Mouse (Mus musculus): ENCODE data around the gene H6pd. TPM values are rescaled to one million over a fixed set of nuclear protein-coding genes. Genes with fewer than 3 reads are reported as not detected.

The H6pd gene
- polyA plus RNA-seq, 1 experiment = 22.0 TPM

- Histone ChIP-seq H3K27ac (ENCODE audit: insufficient read depth, low read depth, low read length) (no peak overlapping the region), H3K27me3 (ENCODE audit: control insufficient read depth, insufficient read depth, low read length) (no peaks in the 10 kb centered on the region), H3K36me3 (ENCODE audit: control insufficient read depth, insufficient read depth, low read length) (no peaks in the 10 kb centered on the region), H3K4me3 (ENCODE audit: low read depth, low read length) (no peak overlapping the region), H3K4me1 (ENCODE audit: control insufficient read depth, insufficient read depth, insufficient read length, low read length) (peaks cover 15% of the 10 kb centered on the region)
- TF ChIP-seq POLR2A (IDR thresholded peaks at IDR 0.05; ENCODE audit: low read depth, low read length) (no peak), CTCF (IDR thresholded peaks at IDR 0.05; ENCODE audit: extremely low read depth, insufficient read length, insufficient replicate concordance, low read depth, low read length) (no peak)
- WGBS = 41% methylated on average over 6 of the region's 6 CpGs
These were observed 43.2 kb downstream of the H6pd start for GRCm38 (mm10) chr4:149965672-149966071.

GRCm38 (mm10) chr4:149965242-149965641 is 43.6 kb downstream of the H6pd start:
- TF ChIP-seq CTCF (IDR thresholded peaks at IDR 0.05; ENCODE audit: extremely low read depth, insufficient read length, insufficient replicate concordance, low read depth, low read length) (no peak), POLR2A (IDR thresholded peaks at IDR 0.05; ENCODE audit: low read depth, low read length) (no peak)
- Histone ChIP-seq H3K4me3 (ENCODE audit: low read depth, low read length) (no peak overlapping the region), H3K4me1 (ENCODE audit: control insufficient read depth, insufficient read depth, insufficient read length, low read length) (peaks cover 15% of the 10 kb centered on the region), H3K27me3 (ENCODE audit: control insufficient read depth, insufficient read depth, low read length) (no peaks in the 10 kb centered on the region), H3K27ac (ENCODE audit: insufficient read depth, low read depth, low read length) (peak overlapping the region; percentile 33; the same call in 1 of the 2 replicates), H3K36me3 (ENCODE audit: control insufficient read depth, insufficient read depth, low read length) (no peaks in the 10 kb centered on the region)
- 30% methylated on average over 6 of the region's 6 CpGs for WGBS

GRCm38 (mm10) chr4:149964770-149965169 is 44.1 kb downstream of the H6pd start:
- no peaks in the 10 kb centered on the region for H3K27me3 ChIP-seq (ENCODE audit: control insufficient read depth, insufficient read depth, low read length)
- H3K36me3 ChIP-seq (ENCODE audit: control insufficient read depth, insufficient read depth, low read length) = no peaks in the 10 kb centered on the region
- peaks cover 15% of the 10 kb centered on the region for H3K4me1 ChIP-seq (ENCODE audit: control insufficient read depth, insufficient read depth, insufficient read length, low read length)
- no peak overlapping the region for H3K4me3 ChIP-seq (ENCODE audit: low read depth, low read length)
- WGBS = 35% methylated on average over 3 of the region's 3 CpGs
- TF ChIP-seq CTCF (IDR thresholded peaks at IDR 0.05; ENCODE audit: extremely low read depth, insufficient read length, insufficient replicate concordance, low read depth, low read length) = no peak
- TF ChIP-seq POLR2A (IDR thresholded peaks at IDR 0.05; ENCODE audit: low read depth, low read length) = no peak
- peak overlapping the region; percentile 33; the same call in 1 of the 2 replicates for H3K27ac ChIP-seq (ENCODE audit: insufficient read depth, low read depth, low read length)

GRCm38 (mm10) chr4:149964285-149964684 is 44.5 kb downstream of the H6pd start:
- peaks cover 15% of the 10 kb centered on the region for H3K4me1 ChIP-seq (ENCODE audit: control insufficient read depth, insufficient read depth, insufficient read length, low read length)
- H3K36me3 ChIP-seq (ENCODE audit: control insufficient read depth, insufficient read depth, low read length) = no peaks in the 10 kb centered on the region
- no peak overlapping the region for H3K27ac ChIP-seq (ENCODE audit: insufficient read depth, low read depth, low read length)
- no peak overlapping the region for H3K4me3 ChIP-seq (ENCODE audit: low read depth, low read length)
- 90% methylated on average over 8 of the region's 8 CpGs for WGBS
- no peak for TF ChIP-seq CTCF (IDR thresholded peaks at IDR 0.05; ENCODE audit: extremely low read depth, insufficient read length, insufficient replicate concordance, low read depth, low read length)
- no peak for TF ChIP-seq POLR2A (IDR thresholded peaks at IDR 0.05; ENCODE audit: low read depth, low read length)
- no peaks in the 10 kb centered on the region for H3K27me3 ChIP-seq (ENCODE audit: control insufficient read depth, insufficient read depth, low read length)

- WGBS = 84% methylated on average over 7 of the region's 7 CpGs
- Histone ChIP-seq H3K36me3 (ENCODE audit: control insufficient read depth, insufficient read depth, low read length) (no peaks in the 10 kb centered on the region), H3K4me3 (ENCODE audit: low read depth, low read length) (no peak overlapping the region), H3K27me3 (ENCODE audit: control insufficient read depth, insufficient read depth, low read length) (no peaks in the 10 kb centered on the region), H3K4me1 (ENCODE audit: control insufficient read depth, insufficient read depth, insufficient read length, low read length) (peaks cover 15% of the 10 kb centered on the region; the same call in 1 of the 2 replicates), H3K27ac (ENCODE audit: insufficient read depth, low read depth, low read length) (no peak overlapping the region)
- TF ChIP-seq CTCF (IDR thresholded peaks at IDR 0.05; ENCODE audit: extremely low read depth, insufficient read length, insufficient replicate concordance, low read depth, low read length) (no peak), POLR2A (IDR thresholded peaks at IDR 0.05; ENCODE audit: low read depth, low read length) (no peak)
These were observed 48.4 kb downstream of the H6pd start for GRCm38 (mm10) chr4:149960391-149960790.

GRCm38 (mm10) chr4:149959816-149960215 is 49.0 kb downstream of the H6pd start:
- Histone ChIP-seq H3K36me3 (ENCODE audit: control insufficient read depth, insufficient read depth, low read length) (no peaks in the 10 kb centered on the region), H3K27me3 (ENCODE audit: control insufficient read depth, insufficient read depth, low read length) (no peaks in the 10 kb centered on the region), H3K27ac (ENCODE audit: insufficient read depth, low read depth, low read length) (no peak overlapping the region), H3K4me1 (ENCODE audit: control insufficient read depth, insufficient read depth, insufficient read length, low read length) (peaks cover 12% of the 10 kb centered on the region; the same call in 1 of the 2 replicates), H3K4me3 (ENCODE audit: low read depth, low read length) (no peak overlapping the region)
- TF ChIP-seq POLR2A (IDR thresholded peaks at IDR 0.05; ENCODE audit: low read depth, low read length) (no peak), CTCF (IDR thresholded peaks at IDR 0.05; ENCODE audit: extremely low read depth, insufficient read length, insufficient replicate concordance, low read depth, low read length) (no peak)
- 54% methylated on average over 10 of the region's 10 CpGs for WGBS

- Histone ChIP-seq H3K4me3 (ENCODE audit: low read depth, low read length) (no peak overlapping the region), H3K27me3 (ENCODE audit: control insufficient read depth, insufficient read depth, low read length) (no peaks in the 10 kb centered on the region), H3K4me1 (ENCODE audit: control insufficient read depth, insufficient read depth, insufficient read length, low read length) (peaks cover 10% of the 10 kb centered on the region; the same call in 1 of the 2 replicates), H3K36me3 (ENCODE audit: control insufficient read depth, insufficient read depth, low read length) (no peaks in the 10 kb centered on the region), H3K27ac (ENCODE audit: insufficient read depth, low read depth, low read length) (no peak overlapping the region)
- WGBS = 1% methylated on average over 5 of the region's 5 CpGs
- TF ChIP-seq POLR2A (IDR thresholded peaks at IDR 0.05; ENCODE audit: low read depth, low read length) = no peak
- no peak for TF ChIP-seq CTCF (IDR thresholded peaks at IDR 0.05; ENCODE audit: extremely low read depth, insufficient read length, insufficient replicate concordance, low read depth, low read length)
These were observed 50.3 kb downstream of the H6pd start for GRCm38 (mm10) chr4:149958566-149958965.
